Mouse (Mus musculus) MEL (cell line): Measurements from ENCODE around the gene 1500009C09Rik.

ENCODE experiments used
- CTCF ChIP-seq, 3 experiments: IDR thresholded peaks in 2 of 3; conservative IDR thresholded peaks in 1 of 3; 2 replicates each; pipeline ENCODE4 v1.5.1; 2011 to 2012; ENCODE audit warnings: low read length in 3 of 3, low read depth in 2 of 3, mild to moderate bottlenecking in 2 of 3, improper control_type of control experiment in 1 of 3, inconsistent platforms in 1 of 3, mixed read lengths in 1 of 3, moderate library complexity in 1 of 3; ENCODE audit not compliant: control insufficient read depth in 1 of 3, insufficient read depth in 1 of 3, poor library complexity in 1 of 3, severe bottlenecking in 1 of 3
- EP300 ChIP-seq, 2 experiments: IDR thresholded peaks; 2 replicates each; pipeline ENCODE4 v1.6.1; 2011; ENCODE audit warnings: improper control_type of control experiment in 2 of 2, low read length in 2 of 2, low read depth in 1 of 2, mild to moderate bottlenecking in 1 of 2
- HCFC1 ChIP-seq: IDR thresholded peaks from 2 replicates; pipeline ENCODE4 v1.6.1; 2012; ENCODE audit warnings: low read depth, mild to moderate bottlenecking, inconsistent platforms, low read length, improper control_type of control experiment, moderate library complexity
- ZKSCAN1 ChIP-seq: IDR thresholded peaks from 2 replicates; pipeline ENCODE4 v1.6.1; 2012; ENCODE audit warnings: low read depth, mild to moderate bottlenecking, inconsistent platforms, low read length, improper control_type of control experiment, moderate library complexity

GRCm38 (mm10) chr15:82251579-82251978 is 618 bp upstream of the 1500009C09Rik start:
- no peak for TF ChIP-seq EP300 (IDR thresholded peaks at IDR 0.05; ENCODE audit: low read depth in 1 of 2, low read length in 2 of 2)
- no peak for TF ChIP-seq ZKSCAN1
- TF ChIP-seq CTCF (IDR thresholded peaks at IDR 0.05 in 2 of 3, conservative IDR thresholded peaks at IDR 0.05 in 1 of 3; ENCODE audit: control insufficient read depth in 1 of 3, insufficient read depth in 1 of 3, low read depth in 2 of 3, low read length in 3 of 3, poor library complexity in 1 of 3, severe bottlenecking in 1 of 3), result peak; percentile 34 to 66 (median 64)
- no peak for TF ChIP-seq HCFC1
